Mouse (Mus musculus): ENCODE results near the gene Ctu1. TPM values are rescaled to one million over a fixed set of nuclear protein-coding genes. Genes with fewer than 3 reads are reported as not detected.
"Not testable (repeated sequence)": the region's sequence is repeated elsewhere in the genome, so short reads cannot be mapped to it uniquely, and the experiment has no call there.

Ctu1 gene
- polyA plus RNA-seq, 1 experiment from 2014 or later = 31.9 TPM

DNA sequence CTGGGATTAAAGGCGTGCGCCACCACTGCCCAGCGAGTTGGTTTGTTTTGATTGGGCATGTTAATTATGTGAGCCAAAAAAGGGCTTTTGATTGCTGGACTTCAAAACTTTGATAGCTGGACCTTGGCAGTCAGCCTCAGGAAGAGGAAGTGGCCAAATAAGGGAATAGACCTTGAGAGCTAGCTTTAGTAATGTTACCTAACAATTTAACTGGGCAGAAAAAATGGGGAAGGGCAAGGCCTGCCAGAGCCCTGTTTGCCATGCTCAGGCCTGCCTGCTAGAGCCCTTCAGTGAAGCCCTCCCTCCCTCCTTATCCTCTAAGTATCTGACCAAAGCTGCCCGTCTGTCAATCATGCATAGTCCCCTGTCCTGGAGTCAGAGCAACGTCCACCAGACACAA, 29.2 kb upstream of the Ctu1 start:
- H3K36me3 ChIP-seq (ENCODE audit: control insufficient read depth, insufficient read depth) = no peaks in the 10 kb centered on the region
- no peaks in the 10 kb centered on the region for H3K4me1 ChIP-seq (replicated peaks; ENCODE audit: control insufficient read depth, insufficient read depth, low read length)
- no peaks in the 10 kb centered on the region for H3K27me3 ChIP-seq (replicated peaks; ENCODE audit: control insufficient read depth, insufficient read depth, low read length)
- H3K27ac ChIP-seq (ENCODE audit: low read length) = no peak overlapping the region
- no peak overlapping the region for H3K4me2 ChIP-seq (ENCODE audit: low read length)
- no peak for ATAC-seq
- WGBS = 83% methylated on average over 5 of the region's 5 CpGs
- no peak overlapping the region for H3K4me3 ChIP-seq (replicated peaks; ENCODE audit: low read length)
- H3K9ac ChIP-seq (replicated peaks; ENCODE audit: low read depth, low read length) = no peak overlapping the region
- H3K9me3 ChIP-seq (ENCODE audit: control insufficient read depth, low read length) = no peaks in the 10 kb centered on the region

DNA sequence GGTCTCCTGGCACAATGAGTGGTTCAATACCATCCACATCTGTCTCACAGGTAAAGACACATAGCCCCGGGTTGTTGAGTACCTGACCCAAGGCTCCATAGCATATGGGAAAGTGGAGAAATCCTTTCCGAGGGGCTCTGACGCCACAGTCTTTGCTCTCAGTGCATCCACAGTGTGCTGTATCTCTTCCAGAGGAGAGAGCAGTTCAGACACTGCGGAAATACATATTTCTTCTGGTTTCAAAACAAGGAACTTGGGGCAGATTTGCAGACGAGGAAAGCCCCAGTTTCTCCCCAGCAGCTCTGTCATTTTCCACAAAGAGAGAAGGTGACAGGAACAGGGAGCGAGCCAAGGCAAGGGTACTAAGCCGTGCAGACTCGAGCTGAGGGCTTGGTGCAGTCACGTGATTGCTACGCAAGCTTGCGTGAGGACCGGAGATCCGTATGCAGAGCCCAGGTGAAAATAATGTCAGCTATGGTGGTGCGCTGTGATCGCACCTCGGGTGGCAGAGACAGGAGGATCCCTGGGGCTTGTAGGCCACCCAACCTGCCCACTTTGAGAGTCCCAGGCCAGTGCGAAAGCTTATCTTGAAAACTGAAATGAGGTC, 28.7 kb upstream of the Ctu1 start:
- no peak overlapping the region for H3K4me2 ChIP-seq (ENCODE audit: low read length)
- no peaks in the 10 kb centered on the region for H3K36me3 ChIP-seq (ENCODE audit: control insufficient read depth, insufficient read depth)
- no peak for ATAC-seq
- H3K4me3 ChIP-seq (replicated peaks; ENCODE audit: low read length) = no peak overlapping the region
- no peaks in the 10 kb centered on the region for H3K4me1 ChIP-seq (replicated peaks; ENCODE audit: control insufficient read depth, insufficient read depth, low read length)
- no peaks in the 10 kb centered on the region for H3K27me3 ChIP-seq (replicated peaks; ENCODE audit: control insufficient read depth, insufficient read depth, low read length)
- 85% methylated on average over 17 of the region's 17 CpGs for WGBS
- no peak overlapping the region for H3K9ac ChIP-seq (replicated peaks; ENCODE audit: low read depth, low read length)
- H3K27ac ChIP-seq (ENCODE audit: low read length) = no peak overlapping the region
- no peaks in the 10 kb centered on the region for H3K9me3 ChIP-seq (ENCODE audit: control insufficient read depth, low read length)

DNA sequence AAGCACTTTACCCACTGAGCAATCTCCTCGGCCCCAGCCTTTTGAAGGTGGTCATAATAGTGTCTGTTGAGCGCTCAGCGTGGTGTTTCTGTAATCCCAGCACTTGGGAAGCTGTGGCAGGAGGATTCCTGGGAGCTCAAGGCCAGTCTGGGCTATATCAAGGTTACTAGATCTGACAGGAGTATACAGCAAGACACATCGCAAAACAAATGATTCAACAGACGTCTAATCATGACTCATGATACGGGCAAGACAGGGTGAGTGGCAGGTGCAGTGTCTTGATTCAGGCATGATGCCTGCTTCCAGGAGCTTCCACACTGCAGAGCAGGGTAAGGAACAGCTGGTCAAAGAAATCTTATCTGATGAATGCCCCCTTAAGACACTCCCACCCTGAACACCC, 19.1 kb upstream of the Ctu1 start:
- no peak overlapping the region for H3K4me3 ChIP-seq (replicated peaks; ENCODE audit: low read length)
- H3K36me3 ChIP-seq (ENCODE audit: control insufficient read depth, insufficient read depth) = no peaks in the 10 kb centered on the region
- H3K9me3 ChIP-seq (ENCODE audit: control insufficient read depth, low read length) = no peaks in the 10 kb centered on the region
- no peak overlapping the region for H3K27ac ChIP-seq (ENCODE audit: low read length)
- H3K9ac ChIP-seq (replicated peaks; ENCODE audit: low read depth, low read length) = no peak overlapping the region
- no peak overlapping the region for H3K4me2 ChIP-seq (ENCODE audit: low read length)
- 86% methylated on average over 6 of the region's 6 CpGs for WGBS
- no peaks in the 10 kb centered on the region for H3K4me1 ChIP-seq (replicated peaks; ENCODE audit: control insufficient read depth, insufficient read depth, low read length)
- ATAC-seq = no peak
- no peaks in the 10 kb centered on the region for H3K27me3 ChIP-seq (replicated peaks; ENCODE audit: control insufficient read depth, insufficient read depth, low read length)

DNA sequence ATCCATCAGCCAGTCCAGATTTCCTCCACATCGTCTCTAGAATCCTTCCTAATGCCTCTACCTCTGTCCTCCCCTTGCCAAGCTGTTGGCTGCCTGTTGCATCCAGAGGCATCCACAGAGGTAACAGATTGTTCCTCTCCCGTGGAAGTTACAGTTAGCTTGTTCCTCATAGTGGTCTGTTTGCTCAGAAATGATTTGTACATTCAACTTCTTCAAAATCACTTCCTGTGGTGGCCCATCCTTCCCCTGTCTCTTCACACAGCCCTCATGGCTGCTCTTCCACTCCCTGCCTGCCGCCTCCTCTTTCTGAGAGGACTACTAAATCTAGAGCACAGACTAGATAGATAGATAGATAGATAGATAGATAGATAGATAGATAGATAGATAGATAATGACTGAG, 17.3 kb upstream of the Ctu1 start:
- H3K36me3 ChIP-seq (ENCODE audit: control insufficient read depth, insufficient read depth) = no peaks in the 10 kb centered on the region
- no peak for ATAC-seq
- H3K9me3 ChIP-seq (ENCODE audit: control insufficient read depth, low read length) = no peaks in the 10 kb centered on the region
- H3K4me1 ChIP-seq (replicated peaks; ENCODE audit: control insufficient read depth, insufficient read depth, low read length) = no peaks in the 10 kb centered on the region
- H3K4me2 ChIP-seq (ENCODE audit: low read length) = no peak overlapping the region
- no peaks in the 10 kb centered on the region for H3K27me3 ChIP-seq (replicated peaks; ENCODE audit: control insufficient read depth, insufficient read depth, low read length)
- no peak overlapping the region for H3K27ac ChIP-seq (ENCODE audit: low read length)
- H3K9ac ChIP-seq (replicated peaks; ENCODE audit: low read depth, low read length) = no peak overlapping the region
- WGBS = 82% methylated on average over 3 of the region's 3 CpGs
- no peak overlapping the region for H3K4me3 ChIP-seq (replicated peaks; ENCODE audit: low read length)

DNA sequence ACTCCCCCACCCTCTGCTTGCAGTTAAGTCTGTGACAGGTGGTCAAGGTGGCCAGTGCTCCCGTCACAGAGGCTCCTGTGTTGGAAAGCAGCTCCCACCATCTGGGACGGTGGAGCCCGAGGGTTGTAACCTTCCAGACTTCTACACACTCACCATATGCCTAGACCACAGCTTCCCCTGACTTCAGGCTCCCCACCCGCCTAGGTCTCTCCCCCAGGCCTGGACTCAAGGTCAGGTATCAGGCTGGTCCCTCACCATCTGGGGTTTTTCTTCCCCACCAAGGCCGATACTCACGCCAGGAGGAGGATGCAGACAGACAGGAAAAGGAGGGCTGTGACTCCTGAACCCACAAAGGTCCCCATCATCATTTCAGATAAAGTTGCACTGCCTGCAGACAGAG, 15.6 kb upstream of the Ctu1 start:
- Histone ChIP-seq H3K36me3 (ENCODE audit: control insufficient read depth, insufficient read depth) (no peaks in the 10 kb centered on the region), H3K27me3 (replicated peaks; ENCODE audit: control insufficient read depth, insufficient read depth, low read length) (no peaks in the 10 kb centered on the region), H3K4me3 (replicated peaks; ENCODE audit: low read length) (no peak overlapping the region), H3K9ac (replicated peaks; ENCODE audit: low read depth, low read length) (no peak overlapping the region), H3K4me2 (ENCODE audit: low read length) (no peak overlapping the region), H3K27ac (ENCODE audit: low read length) (no peak overlapping the region), H3K4me1 (replicated peaks; ENCODE audit: control insufficient read depth, insufficient read depth, low read length) (no peaks in the 10 kb centered on the region), H3K9me3 (ENCODE audit: control insufficient read depth, low read length) (no peaks in the 10 kb centered on the region)
- no peak for ATAC-seq
- WGBS = 85% methylated on average over 6 of the region's 6 CpGs

DNA sequence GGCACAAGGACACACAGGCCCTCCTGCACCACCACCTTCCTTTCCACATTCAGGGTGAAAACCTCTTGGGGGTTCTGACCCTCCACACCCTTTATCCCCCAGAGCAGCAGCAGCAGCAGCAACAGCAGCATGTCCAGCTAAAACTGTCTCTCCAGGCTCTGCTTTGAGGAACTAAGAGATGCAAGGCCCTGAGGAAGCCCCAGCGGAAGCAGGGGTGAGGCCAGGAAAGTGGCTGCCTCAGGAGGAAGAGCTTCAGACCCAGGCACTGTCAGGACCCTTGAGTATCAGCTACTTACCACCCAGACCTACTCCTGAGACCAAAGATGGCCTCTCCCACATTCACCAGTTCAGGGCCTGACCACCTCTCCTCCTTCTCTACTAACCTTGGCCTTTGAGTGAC, 11.8 kb upstream of the Ctu1 start, which contains the start of gene Siglece:
TSS of gene Siglece (minus strand) at position 160 of the 400 bp plus-strand sequence.
- H3K27me3 ChIP-seq (replicated peaks; ENCODE audit: control insufficient read depth, insufficient read depth, low read length) = no peaks in the 10 kb centered on the region
- H3K4me3 ChIP-seq (replicated peaks; ENCODE audit: low read length) = no peak within 1 kb of the TSS
- H3K4me1 ChIP-seq (replicated peaks; ENCODE audit: control insufficient read depth, insufficient read depth, low read length) = no peaks in the 10 kb centered on the region
- H3K4me2 ChIP-seq (ENCODE audit: low read length) = no peak within 1 kb of the TSS
- H3K9ac ChIP-seq (replicated peaks; ENCODE audit: low read depth, low read length) = no peak within 1 kb of the TSS
- WGBS = 81% methylated on average over 1 of the region's 1 CpGs
- ATAC-seq = no peak
- H3K27ac ChIP-seq (ENCODE audit: low read length) = no peak within 1 kb of the TSS
- H3K9me3 ChIP-seq (ENCODE audit: control insufficient read depth, low read length) = no peaks in the 10 kb centered on the region
- H3K36me3 ChIP-seq (ENCODE audit: control insufficient read depth, insufficient read depth) = no peaks in the 10 kb centered on the region

DNA sequence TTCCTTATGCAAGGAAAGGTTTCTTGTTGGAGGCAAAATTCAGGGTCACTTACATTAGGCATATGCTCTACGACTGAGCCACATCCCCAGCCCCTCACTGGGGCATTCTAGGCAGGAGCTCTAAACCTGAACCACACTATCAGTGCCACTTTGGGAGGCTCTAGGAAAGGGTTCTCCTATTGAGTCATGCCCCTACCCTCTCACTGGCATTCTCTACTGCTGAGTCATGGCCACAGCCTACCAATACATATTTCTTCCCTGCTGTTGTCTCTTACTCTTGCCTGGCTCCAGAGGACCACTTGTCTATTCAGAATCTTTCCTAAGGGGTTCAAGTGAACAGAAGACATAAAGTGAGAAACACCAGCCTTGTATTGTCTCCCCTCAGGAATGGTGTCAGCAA, 9.0 kb upstream of the Ctu1 start:
- H3K4me1 ChIP-seq (replicated peaks; ENCODE audit: control insufficient read depth, insufficient read depth, low read length) = no peaks in the 10 kb centered on the region
- no peaks in the 10 kb centered on the region for H3K9me3 ChIP-seq (ENCODE audit: control insufficient read depth, low read length)
- 88% methylated on average over 1 of the region's 1 CpGs for WGBS
- ATAC-seq = no peak
- H3K9ac ChIP-seq (replicated peaks; ENCODE audit: low read depth, low read length) = no peak overlapping the region
- no peak overlapping the region for H3K4me2 ChIP-seq (ENCODE audit: low read length)
- no peak overlapping the region for H3K4me3 ChIP-seq (replicated peaks; ENCODE audit: low read length)
- no peak overlapping the region for H3K27ac ChIP-seq (ENCODE audit: low read length)
- H3K27me3 ChIP-seq (replicated peaks; ENCODE audit: control insufficient read depth, insufficient read depth, low read length) = no peaks in the 10 kb centered on the region
- H3K36me3 ChIP-seq (ENCODE audit: control insufficient read depth, insufficient read depth) = no peaks in the 10 kb centered on the region

DNA sequence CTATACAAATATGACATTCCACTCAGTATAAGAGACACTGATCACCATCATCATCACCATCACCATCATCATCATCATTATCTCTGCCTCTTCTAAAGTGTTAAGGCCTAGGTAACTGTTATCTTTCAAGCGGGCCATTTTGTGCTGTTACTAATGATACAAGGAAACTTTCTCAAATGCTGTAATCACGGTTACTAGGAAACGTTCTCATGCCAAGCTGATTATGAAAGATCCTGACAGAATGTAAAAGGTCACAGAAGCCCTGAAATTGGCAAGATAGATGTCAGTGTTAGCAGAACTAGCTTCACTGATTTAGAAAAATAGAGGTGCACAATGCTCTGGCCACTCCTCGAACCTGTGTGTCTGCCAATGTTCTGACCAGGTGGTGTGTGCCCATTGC, 4.6 kb upstream of the Ctu1 start:
- not testable (repeated sequence) for H3K9me3 ChIP-seq (ENCODE audit: control insufficient read depth, low read length); H3K36me3 ChIP-seq (ENCODE audit: control insufficient read depth, insufficient read depth); H3K9ac ChIP-seq (replicated peaks; ENCODE audit: low read depth, low read length); H3K4me1 ChIP-seq (replicated peaks; ENCODE audit: control insufficient read depth, insufficient read depth, low read length); H3K27ac ChIP-seq (ENCODE audit: low read length); H3K4me3 ChIP-seq (replicated peaks; ENCODE audit: low read length); H3K27me3 ChIP-seq (replicated peaks; ENCODE audit: control insufficient read depth, insufficient read depth, low read length); ATAC-seq; H3K4me2 ChIP-seq (ENCODE audit: low read length)
- WGBS = 96% methylated on average over 4 of the region's 4 CpGs

DNA sequence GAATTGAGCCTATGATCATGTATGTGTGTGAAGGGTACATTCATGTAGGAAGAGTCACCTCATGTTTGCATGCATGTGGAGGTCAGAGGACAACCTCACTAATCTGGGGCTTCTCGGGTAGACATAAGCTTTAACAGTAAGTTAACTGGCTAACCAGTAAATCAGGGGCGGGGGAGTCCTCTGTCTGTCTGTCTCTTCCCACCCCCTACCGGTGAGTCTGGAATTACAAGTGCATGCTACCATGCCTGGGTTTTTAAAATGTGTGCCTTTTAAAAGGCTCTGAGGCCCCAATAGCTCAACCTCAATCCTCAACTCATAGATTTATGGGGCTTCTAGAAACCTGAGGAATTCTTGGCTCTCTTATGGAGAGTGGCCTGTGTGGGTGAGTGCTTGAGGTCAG, 3.2 kb upstream of the Ctu1 start:
- no peak for ATAC-seq
- Histone ChIP-seq H3K4me2 (ENCODE audit: low read length) (no peak overlapping the region), H3K27ac (ENCODE audit: low read length) (no peak overlapping the region), H3K27me3 (replicated peaks; ENCODE audit: control insufficient read depth, insufficient read depth, low read length) (no peaks in the 10 kb centered on the region), H3K9ac (replicated peaks; ENCODE audit: low read depth, low read length) (no peak overlapping the region), H3K36me3 (ENCODE audit: control insufficient read depth, insufficient read depth) (no peaks in the 10 kb centered on the region), H3K4me3 (replicated peaks; ENCODE audit: low read length) (no peak overlapping the region), H3K9me3 (ENCODE audit: control insufficient read depth, low read length) (no peaks in the 10 kb centered on the region), H3K4me1 (replicated peaks; ENCODE audit: control insufficient read depth, insufficient read depth, low read length) (peaks cover 8% of the 10 kb centered on the region)
- WGBS = 14% methylated on average over 3 of the region's 3 CpGs

All from forebrain, embryonic 16.5 days (tissue).